Mouse (Mus musculus): Measurements from ENCODE around the gene Psmb9.

Gene Psmb9

GRCm38 (mm10) chr17:34205746-34206176 lies 18.2 kb upstream of the Psmb9 start:
- peak; percentile 65 for DNase-seq (ENCODE audit: low read depth, low spot score)

DNA sequence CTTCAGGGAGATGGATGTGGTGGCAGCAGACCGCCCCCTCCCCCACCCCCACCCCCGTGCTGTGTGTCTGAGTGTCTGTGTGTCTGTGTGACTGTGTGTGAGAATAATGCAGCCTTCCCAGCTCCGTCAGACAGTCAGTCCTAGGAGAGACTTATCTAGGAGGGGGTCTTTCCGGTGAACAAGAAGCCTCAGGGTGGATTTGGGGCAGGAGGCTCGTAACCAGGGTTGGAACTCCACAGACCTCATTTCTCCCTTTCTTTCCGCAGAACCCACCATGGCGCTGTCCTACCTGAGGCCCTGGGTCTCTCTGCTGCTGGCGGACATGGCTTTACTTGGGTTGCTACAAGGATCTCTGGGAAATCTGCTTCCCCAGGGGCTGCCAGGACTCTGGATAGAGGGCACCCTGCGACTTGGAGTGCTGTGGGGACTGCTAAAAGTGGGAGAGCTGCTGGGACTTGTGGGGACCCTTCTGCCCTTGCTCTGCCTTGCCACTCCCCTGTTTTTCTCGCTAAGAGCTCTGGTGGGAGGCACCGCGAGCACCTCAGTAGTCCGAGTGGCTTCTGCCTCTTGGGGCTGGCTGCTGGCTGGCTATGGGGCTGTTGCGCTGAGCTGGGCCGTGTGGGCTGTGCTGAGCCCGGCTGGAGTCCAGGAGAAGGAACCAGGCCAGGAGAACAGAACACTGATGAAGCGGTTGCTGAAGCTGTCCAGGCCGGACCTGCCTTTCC lies 17.6 kb upstream of the Psmb9 start:
- no peak for DNase-seq (ENCODE audit: low read depth, low spot score)

DNA sequence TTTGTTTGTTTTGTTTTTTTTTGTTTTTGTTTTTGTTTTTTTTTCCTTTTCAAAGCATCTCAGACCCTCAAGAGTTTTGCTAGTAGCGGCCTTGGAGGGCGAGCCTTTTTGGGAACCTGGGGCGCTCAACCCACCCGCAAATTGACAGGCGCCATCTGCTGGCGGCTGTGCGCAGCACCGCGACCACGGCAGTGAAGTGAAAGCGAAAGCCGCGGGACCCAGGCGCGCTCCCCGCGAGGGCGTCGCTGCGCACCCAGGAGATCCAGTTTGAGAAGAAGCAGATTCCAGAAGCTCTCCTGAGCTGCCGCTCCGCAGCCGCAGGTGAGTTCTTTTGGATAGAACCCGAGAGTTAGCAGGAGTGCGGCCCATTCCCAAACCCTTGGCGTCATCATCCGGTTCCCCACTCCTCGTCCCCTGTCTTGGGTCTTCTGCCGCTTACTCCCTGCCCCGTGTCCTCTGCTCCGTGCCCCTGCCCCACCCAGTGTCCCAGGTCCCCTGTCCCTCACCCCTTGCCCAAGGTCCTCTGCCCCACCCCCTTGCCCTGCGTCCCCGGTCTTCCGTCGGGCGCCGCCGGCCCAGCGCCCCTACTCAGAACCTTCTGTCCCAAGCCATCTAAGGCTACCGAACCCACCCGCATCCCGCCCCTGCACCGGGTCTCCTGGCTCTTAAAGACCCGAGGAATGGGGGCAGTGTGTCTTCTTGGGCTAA lies 16.9 kb upstream of the Psmb9 start:
- peak; percentile 66 for DNase-seq (ENCODE audit: low read depth, low spot score)

DNA sequence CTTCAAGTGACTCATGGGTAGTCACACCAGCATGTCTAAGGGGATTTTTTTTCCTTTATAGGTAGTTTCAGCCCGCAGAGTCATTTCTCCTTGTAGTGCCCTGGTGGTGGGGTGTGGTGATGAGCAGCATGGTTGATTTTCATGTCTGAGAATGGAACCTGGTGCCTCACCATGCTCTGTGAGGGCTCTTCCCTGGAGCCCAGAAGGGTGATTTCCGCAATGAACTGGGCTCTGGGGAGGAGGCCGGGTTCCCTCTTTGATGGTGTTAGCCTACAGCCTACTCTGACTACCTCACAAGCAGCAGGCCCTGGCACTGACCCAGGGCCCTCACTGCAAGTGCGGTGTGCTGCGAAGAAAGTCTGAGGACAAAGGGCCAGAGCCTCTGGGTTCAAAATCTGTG lies 15.9 kb upstream of the Psmb9 start, which contains the start of gene Tap2:
Gene Tap2, plus strand, starts transcription at position 84 of the 400 bp plus-strand sequence.
- DNase-seq (ENCODE audit: low read depth, low spot score): no peak

- DNase-seq (ENCODE audit: low read depth, low spot score): no peak
These were observed 15.3 kb upstream of the Psmb9 start for GRCm38 (mm10) chr17:34202760-34203442.

DNA sequence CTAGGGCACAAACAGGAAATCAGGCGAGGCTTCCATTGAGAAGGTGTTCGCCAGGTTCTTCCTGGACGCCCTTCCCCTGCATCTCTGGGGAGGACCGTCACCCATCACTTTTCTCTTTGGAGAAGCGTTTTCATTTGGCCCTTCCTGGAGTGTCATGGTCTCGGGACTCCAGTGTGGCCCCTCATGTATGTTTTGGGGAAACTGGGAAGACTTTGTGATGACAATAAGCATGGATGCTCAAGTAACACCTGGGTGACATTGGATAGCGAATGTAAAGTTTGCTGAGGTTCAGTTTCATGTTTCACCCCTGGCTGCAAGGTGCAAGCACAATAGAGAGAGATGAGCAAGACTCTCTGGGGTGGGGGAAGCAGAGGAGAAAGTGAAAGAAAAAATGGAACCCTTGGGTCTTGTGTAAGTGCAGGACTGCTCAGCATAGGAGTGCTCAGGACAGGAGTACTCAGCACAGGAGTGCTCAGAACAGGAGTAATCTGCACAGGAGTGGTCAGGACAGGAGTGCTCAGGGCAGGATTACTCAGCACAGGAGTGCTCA lies 14.0 kb upstream of the Psmb9 start:
- no peak for DNase-seq (ENCODE audit: low read depth, low spot score)

DNA sequence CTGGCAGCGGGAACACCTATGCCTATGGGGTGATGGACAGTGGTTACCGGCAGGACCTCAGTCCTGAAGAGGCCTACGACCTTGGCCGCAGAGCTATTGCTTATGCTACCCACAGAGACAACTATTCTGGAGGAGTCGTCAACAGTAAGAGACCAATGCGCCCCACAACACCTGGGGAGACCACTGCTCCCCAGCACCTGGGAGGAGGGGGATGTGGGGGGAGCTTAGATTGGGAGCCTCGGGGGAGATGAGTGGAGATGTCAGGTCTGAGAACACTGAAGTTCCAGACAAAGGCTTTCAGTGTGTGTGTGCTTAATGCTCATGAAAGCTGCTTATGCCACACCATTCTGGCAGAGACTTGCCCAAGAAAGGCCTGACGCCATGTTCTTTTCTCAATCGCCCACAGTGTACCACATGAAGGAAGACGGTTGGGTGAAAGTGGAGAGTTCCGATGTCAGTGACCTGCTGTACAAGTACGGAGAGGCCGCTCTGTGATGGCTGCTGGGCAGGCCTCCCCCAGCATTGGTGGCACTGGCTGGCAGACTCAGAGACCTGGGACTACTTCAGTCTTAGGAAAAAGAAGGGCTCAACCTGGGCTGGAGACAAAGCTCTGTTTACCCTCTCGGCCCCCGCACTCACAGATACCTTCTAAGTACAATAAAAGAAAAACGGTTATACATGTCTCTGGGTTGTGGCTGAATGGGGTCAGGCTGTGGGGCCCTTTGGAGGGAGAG lies 13.4 kb upstream of the Psmb9 start:
- DNase-seq (ENCODE audit: low read depth, low spot score): no peak

- DNase-seq (ENCODE audit: low read depth, low spot score): no peak
These were observed 12.5 kb upstream of the Psmb9 start for GRCm38 (mm10) chr17:34200047-34200446.

GRCm38 (mm10) chr17:34199050-34199619 lies 11.6 kb upstream of the Psmb9 start:
- DNase-seq (ENCODE audit: low read depth, low spot score): no peak

GRCm38 (mm10) chr17:34198521-34198912 lies 11.0 kb upstream of the Psmb9 start:
- DNase-seq (ENCODE audit: low read depth, low spot score): no peak

- DNase-seq (ENCODE audit: low read depth, low spot score): no peak
These were observed 10.4 kb upstream of the Psmb9 start for GRCm38 (mm10) chr17:34197904-34198520.

DNA sequence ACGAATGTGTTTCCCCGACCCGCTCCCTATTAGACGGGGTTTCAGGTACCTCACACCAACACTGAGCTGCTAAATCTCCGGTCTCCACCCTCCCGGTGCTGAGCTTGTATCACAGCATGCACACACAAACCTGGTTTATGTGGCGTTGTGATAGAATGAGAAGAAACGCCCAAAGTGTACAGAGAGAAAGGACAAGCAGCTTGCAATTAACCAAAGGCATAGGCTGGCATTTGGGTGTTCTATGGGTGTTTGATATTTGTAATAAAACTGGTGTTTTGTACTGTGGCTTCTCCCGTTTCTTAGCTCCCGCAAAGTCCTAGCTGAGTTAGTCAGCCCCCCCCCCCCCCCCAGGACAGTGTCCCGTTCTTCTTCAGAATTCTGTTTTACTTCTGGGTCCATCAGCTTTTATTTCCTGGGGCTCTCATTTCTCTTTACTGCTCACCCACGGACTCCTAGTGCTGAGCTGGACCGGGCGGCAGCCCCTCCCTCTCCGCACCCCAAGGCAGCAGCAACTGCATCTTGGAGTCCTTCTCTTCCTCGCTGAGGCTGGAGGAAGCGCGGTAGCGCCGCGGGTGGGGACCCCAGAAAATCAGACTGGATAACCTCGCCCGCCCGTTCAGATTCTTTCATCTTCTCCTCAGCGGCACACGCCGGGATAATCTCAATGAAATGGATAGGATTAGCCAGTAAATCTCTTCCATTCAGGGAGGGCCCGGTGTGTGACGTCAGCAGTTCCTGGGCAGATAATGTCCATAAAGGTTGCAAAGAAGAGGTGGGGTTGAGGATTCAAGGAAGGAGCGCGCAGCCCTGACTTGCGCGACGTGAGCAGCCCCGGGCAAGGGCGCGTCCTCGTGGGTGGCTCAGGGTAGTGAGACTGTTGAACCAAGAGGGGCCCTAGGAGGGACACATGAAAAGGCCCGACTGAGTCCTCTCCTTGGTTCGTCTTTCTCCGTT lies 9.7 kb upstream of the Psmb9 start, which contains the start of gene Psmb8:
Gene Psmb8, plus strand, starts transcription at position 781 of the 954 bp plus-strand sequence.
- peak; percentile 82 for DNase-seq (ENCODE audit: low read depth, low spot score)

- no peak for DNase-seq (ENCODE audit: low read depth, low spot score)
These were observed 8.9 kb upstream of the Psmb9 start for GRCm38 (mm10) chr17:34196491-34196890.

DNA sequence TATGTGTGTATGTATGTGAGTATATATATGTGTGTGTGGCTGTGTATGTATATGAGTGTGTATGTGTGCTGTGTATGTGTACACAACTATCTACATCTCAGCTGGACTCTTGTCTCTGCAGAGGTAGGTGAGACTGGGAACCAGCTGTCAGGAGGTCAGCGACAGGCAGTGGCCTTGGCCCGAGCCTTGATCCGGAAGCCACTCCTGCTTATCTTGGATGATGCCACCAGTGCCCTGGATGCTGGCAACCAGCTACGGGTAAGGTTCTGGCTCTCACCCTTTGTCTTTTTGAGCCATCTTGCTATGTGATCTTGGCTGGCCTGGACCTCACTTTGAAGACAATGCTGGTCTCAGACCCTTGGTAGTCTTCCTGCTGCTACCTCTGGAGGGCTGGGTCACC lies 7.2 kb upstream of the Psmb9 start:
- no peak for DNase-seq (ENCODE audit: low read depth, low spot score)

GRCm38 (mm10) chr17:34193468-34193867 lies 5.9 kb upstream of the Psmb9 start:
- DNase-seq (ENCODE audit: low read depth, low spot score): no peak

- DNase-seq (ENCODE audit: low read depth, low spot score): peak; percentile 67
These were observed 5.3 kb upstream of the Psmb9 start for GRCm38 (mm10) chr17:34192852-34193251.

DNA sequence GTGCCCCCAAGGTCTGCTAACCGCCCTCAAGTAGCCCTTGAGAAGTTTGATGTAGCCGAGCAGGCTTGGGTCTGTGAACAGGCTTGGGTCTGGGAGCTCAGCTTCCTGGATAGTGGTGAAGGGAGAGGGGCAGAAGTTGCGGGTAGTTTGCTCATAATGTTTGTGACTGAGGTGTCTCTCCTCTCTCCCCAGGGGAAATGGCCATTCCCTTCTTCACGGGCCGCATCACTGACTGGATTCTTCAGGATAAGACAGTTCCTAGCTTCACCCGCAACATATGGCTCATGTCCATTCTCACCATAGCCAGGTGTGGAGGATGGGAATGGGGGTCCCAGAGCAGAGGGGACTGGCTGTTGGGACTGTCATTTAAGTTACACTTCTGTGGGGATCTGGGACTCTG lies 1.4 kb upstream of the Psmb9 start:
- no peak for DNase-seq (ENCODE audit: low read depth, low spot score)

DNA sequence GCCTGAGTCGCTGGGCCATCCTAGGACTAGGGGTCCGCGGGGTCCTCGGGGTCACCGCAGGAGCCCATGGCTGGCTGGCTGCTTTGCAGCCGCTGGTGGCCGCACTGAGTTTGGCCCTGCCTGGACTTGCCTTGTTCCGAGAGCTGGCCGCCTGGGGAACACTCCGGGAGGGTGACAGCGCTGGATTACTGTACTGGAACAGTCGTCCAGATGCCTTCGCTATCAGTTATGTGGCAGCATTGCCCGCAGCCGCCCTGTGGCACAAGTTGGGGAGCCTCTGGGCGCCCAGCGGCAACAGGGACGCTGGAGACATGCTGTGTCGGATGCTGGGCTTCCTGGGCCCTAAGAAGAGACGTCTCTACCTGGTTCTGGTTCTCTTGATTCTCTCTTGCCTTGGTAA lies 446 bp upstream of the Psmb9 start:
- DNase-seq (ENCODE audit: low read depth, low spot score): no peak

GRCm38 (mm10) chr17:34186885-34187260 lies 691 bp downstream of the Psmb9 start:
- no peak for DNase-seq (ENCODE audit: low read depth, low spot score)

DNA sequence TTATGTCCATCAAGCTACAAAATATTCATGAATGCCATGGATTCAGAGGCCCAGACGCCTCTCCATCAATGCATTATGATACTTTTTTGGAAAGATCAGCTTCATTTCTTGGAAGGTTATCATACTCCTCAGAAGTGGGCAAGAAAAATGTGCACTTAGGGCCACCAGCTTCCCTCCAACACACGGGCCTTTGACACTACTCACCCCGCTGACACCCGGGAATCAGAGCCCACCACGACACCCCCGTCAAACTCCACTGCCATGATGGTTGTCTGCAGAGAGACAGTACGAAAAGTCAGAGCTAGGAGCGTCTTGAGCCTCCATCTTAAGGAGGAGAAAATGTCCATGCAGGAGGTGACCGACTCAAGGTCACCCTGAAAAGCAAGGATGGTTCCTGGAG lies 2.0 kb downstream of the Psmb9 start:
- no peak for DNase-seq (ENCODE audit: low read depth, low spot score)

All from R1 (cell line).